Mouse (Mus musculus): ENCODE data around the gene Vmn1r4.

- TF ChIP-seq POLR2A (IDR thresholded peaks at IDR 0.05; ENCODE audit: insufficient read length, low read depth) (no peak), USF1 (IDR thresholded peaks at IDR 0.05; ENCODE audit: low read depth) (no peak), POLR2AphosphoS2 (IDR thresholded peaks at IDR 0.05; ENCODE audit: insufficient read length, low read depth) (no peak), CEBPB (IDR thresholded peaks at IDR 0.05; ENCODE audit: insufficient read depth, poor library complexity, severe bottlenecking) (no peak), MYOD1 (IDR thresholded peaks at IDR 0.05; ENCODE audit: control insufficient read depth in 1 of 3, insufficient read length in 2 of 3, low read depth in 2 of 3) (no peak), SRF (IDR thresholded peaks at IDR 0.05; ENCODE audit: control insufficient read depth, insufficient read length, low read depth) (no peak), TCF12 (IDR thresholded peaks at IDR 0.05; ENCODE audit: insufficient read depth, poor library complexity, severe bottlenecking) (no peak), REST (IDR thresholded peaks at IDR 0.05; ENCODE audit: insufficient read depth, insufficient read length) (no peak)
Measured at GRCm38 (mm10) chr6:56923331-56923725, 487 bp upstream of the Vmn1r4 start.

All from myocyte (in vitro differentiated cells).